Mouse (Mus musculus) embryonic facial prominence, embryonic 10.5 days (tissue): ENCODE data around the gene Sdc4. TPM values are rescaled to one million over a fixed set of nuclear protein-coding genes. Genes with fewer than 3 reads are reported as not detected.

Experiments used
- DNase-seq: peaks from one replicate; pipeline ENCODE4 v3.0.0-alpha.2; 2017; ENCODE audit warnings: low spot score
- H3K27ac ChIP-seq: fragments of 300-500 bp; sonication (generic); replicated peaks from 2 replicates; pipeline ENCODE4 v1.5.1; 2016; ENCODE audit warnings: mild to moderate bottlenecking
- H3K27me3 ChIP-seq: fragments of 300-500 bp; sonication (generic); replicated peaks from 2 replicates; pipeline ENCODE4 v1.6.1; 2016; ENCODE audit warnings: low read depth, mild to moderate bottlenecking; ENCODE audit not compliant: poor library complexity, severe bottlenecking
- H3K36me3 ChIP-seq: fragments of 300-500 bp; sonication (generic); replicated peaks from 2 replicates; pipeline ENCODE4 v1.6.1; 2016; ENCODE audit warnings: mild to moderate bottlenecking, moderate library complexity
- H3K4me1 ChIP-seq: fragments of 300-500 bp; sonication (generic); 2 replicates; pipeline ENCODE4 v1.6.1; 2016
- H3K4me3 ChIP-seq: fragments of 300-500 bp; sonication (generic); 2 replicates; pipeline ENCODE4 v1.5.1; 2016; ENCODE audit warnings: mild to moderate bottlenecking, moderate library complexity
- H3K9me3 ChIP-seq: fragments of 300-500 bp; sonication (generic); 2 replicates; pipeline ENCODE4 v1.6.1; 2016; ENCODE audit warnings: mild to moderate bottlenecking
- WGBS: fragments of 180-500 bp; shearing (Covaris S2); methylation state at CpG from one replicate; pipeline ENCODE4 v1.1.7; 2016; 5-methylcytosine and 5-hydroxymethylcytosine counted together
- polyA plus RNA-seq: library from polyadenylated mRNA; unstranded; fragments of >200 nt; fragmentation: Nextera tagmentation; extraction: Ambion mirVana; gene quantifications from 2 replicates; pipeline ENCODE4 v1.2.1, GENCODE M21; 2016

The Sdc4 gene
- polyA plus RNA-seq, 1 experiment from 2014 or later = 26.0 TPM

DNA sequence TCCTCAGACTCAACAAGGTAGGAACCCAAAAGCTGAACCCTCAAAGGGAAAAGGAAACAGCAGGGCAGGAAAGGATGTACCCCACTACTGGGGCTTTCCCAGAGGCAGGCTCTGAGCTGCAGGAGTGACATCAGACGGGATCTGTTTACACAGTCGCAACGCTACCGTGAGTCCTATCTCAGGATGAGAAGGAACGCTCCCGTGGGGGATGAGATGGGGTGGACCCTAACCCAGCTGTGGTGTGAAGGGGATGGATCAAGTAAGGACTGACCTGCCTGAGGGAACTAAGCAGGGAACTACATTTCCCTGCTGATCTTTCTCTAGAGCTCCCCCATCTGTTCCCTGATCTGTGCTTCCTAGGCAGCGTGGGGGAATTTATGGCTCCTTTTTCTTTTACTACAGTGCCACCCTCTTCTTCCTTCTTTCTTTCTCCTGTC, 13.2 kb upstream of the Sdc4 start, which contains the start of gene Sys1:
Sys1 (plus strand) TSS at position 101 of the 437 bp plus-strand sequence.
- Histone ChIP-seq H3K27me3 (no peaks in the 10 kb centered on the region), H3K4me1 (peaks cover 37% of the 10 kb centered on the region), H3K9me3 (no peaks in the 10 kb centered on the region), H3K36me3 (no peaks in the 10 kb centered on the region), H3K4me3 (peak within 1 kb of the TSS; percentile 33; the same call in 1 of the 2 replicates), H3K27ac (peak within 1 kb of the TSS; percentile 65)
- 2% methylated on average over 7 of the region's 7 CpGs for WGBS
- peak; percentile 26 for DNase-seq

DNA sequence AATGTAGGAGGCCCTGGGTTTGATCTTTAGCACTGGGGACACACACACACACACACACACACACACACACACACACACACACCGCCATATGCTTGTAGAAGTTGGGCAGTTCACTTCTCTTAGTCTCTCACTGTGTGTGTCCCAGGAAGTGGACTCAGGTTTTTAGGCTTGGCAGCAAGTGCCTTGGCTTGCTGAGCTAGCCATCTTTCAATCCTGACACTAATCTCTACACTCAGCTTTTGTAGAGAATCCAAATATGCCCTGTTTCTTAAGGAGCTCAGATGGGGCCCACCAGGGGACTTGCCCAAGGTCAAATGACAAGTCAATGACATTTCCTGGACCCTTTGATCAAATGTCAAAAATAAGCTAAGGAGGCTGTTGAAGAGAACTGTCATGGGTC, 12.7 kb upstream of the Sdc4 start:
- Histone ChIP-seq H3K27me3 (no peaks in the 10 kb centered on the region), H3K36me3 (no peaks in the 10 kb centered on the region), H3K4me3 (peak overlapping the region; percentile 33; the same call in 1 of the 2 replicates), H3K27ac (peak overlapping the region; percentile 65; the same call in 1 of the 2 replicates), H3K4me1 (peaks cover 38% of the 10 kb centered on the region), H3K9me3 (no peaks in the 10 kb centered on the region)
- WGBS = 68% methylated on average over 1 of the region's 1 CpGs
- DNase-seq = no peak

DNA sequence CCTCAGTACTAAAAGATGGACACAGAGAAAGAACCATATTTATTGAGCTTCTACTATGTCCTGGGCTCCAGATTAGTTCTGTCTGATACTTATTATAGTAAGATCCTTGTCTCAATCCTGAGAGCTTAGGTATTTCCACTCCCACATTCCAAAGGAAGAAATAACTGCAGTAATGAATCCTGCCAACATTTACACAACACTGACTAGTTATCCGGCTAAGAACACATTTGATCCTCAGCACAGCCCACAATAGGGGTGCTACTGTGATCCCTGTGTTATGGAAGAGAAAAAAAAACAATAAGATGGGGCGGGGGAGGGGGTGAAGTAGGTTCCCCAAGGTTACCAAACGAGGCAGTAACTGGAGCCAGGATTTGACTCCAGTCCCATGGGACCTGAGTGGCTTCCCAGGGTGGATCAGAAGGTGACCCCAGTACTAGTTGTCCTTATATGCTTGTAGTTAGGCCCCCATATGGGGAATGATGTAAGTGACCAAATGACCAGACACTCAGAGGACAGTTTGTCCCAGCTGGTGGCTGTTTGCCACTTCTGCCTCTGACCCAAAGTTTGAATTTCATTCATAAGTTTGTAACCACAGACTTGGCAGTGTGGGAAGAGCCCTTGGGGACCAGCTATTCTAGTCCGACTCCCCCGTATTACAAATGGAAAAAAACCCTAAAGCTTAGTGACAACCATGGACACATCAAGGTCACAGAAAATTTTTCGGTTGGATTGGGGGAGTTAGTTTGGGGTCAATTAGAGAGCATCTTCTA, 11.9 kb upstream of the Sdc4 start:
- no peak for DNase-seq
- Histone ChIP-seq H3K4me1 (peaks cover 41% of the 10 kb centered on the region), H3K36me3 (no peaks in the 10 kb centered on the region), H3K4me3 (no peak overlapping the region), H3K27me3 (no peaks in the 10 kb centered on the region), H3K9me3 (no peaks in the 10 kb centered on the region), H3K27ac (no peak overlapping the region)
- 71% methylated on average over 6 of the region's 6 CpGs for WGBS

DNA sequence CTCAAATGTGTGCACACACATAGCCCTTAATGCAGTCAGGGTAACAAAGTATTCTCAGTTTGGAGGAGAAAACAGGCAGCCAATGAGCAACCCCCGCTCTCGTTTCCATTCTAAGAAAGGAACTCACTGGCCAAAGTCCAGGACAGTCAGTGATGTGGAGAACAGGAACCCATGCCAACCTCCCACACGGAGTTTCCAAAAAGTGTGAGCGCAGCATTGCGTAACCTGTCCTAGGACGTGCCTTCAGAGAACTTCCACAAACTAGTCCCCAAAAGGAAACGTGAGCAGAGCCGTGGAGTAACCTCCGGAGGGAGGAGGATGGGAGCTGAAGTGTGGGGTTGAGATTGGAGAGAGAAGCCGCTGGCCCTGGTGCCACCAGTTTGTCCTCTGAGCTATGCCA, 11.2 kb upstream of the Sdc4 start:
- H3K36me3 ChIP-seq = no peaks in the 10 kb centered on the region
- no peaks in the 10 kb centered on the region for H3K9me3 ChIP-seq
- no peak overlapping the region for H3K4me3 ChIP-seq
- no peak overlapping the region for H3K27ac ChIP-seq
- no peak for DNase-seq
- whole genome bisulfite sequencing = 83% methylated on average over 10 of the region's 10 CpGs
- peaks cover 41% of the 10 kb centered on the region for H3K4me1 ChIP-seq
- H3K27me3 ChIP-seq = no peaks in the 10 kb centered on the region

DNA sequence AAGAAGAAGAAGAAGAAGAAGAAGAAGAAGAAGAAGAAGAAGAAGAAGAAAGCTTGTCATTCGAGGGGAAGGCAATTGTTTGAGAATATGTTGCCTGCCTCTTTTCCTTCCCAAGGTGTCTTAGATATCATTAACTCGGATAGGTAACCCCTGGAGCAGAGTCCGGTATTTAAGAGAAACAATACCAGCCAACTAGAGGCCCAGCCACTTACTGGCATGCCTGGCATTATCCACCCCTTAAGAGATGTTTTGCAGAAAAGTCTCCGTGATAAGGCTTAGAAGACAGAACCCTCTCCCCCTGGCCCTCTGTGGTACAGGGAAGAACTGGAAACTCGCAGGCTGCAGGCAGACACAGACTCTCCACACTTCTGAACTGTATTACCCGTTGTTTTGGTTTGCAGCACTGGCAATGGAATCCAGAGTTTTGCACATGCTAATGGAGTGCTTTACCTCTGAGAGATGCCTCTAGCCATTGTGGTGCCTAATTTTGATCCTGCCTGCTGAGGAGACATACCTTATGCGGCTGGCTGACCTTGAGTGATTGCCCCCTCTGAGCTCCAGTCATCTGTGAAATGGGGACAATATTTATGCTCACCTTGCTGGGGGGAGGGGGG, 10.3 kb upstream of the Sdc4 start:
- WGBS = 69% methylated on average over 7 of the region's 7 CpGs

DNA sequence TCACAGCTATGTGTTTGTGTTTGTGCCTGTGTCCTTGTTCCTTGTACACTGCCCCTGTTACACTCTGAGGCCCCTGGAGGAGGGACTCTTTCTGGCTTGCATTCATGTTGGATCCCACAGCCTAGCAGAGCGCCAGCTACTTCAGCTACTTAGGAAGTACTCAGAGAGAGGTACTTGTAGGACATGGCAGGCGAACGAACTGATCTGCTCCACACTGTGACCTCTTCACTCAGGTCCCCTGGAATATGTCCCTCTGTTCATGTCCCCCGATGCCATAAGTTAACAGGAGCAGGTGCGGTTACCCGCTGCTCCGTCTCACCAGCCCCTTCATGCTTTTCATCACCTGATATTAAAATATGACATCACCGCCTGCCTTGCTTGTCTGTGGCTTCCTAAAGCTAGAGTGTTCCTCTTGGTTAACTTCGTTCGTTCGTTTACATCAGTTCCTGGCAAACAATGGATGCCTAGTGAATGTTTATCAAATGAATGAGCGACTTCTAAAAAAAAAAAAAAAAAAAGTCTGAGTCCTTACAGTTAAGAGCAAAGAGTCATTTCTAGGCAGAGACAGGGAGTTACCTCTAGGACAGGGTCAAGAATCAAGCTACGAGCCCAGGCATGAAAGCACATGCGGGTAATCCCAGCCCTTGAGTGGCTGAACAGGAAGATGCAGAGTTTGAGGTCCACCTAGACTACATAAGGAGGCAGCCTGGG, 9.5 kb upstream of the Sdc4 start:
- peaks cover 41% of the 10 kb centered on the region for H3K4me1 ChIP-seq
- no peak for DNase-seq
- no peaks in the 10 kb centered on the region for H3K9me3 ChIP-seq
- H3K4me3 ChIP-seq = no peak overlapping the region
- no peaks in the 10 kb centered on the region for H3K36me3 ChIP-seq
- H3K27ac ChIP-seq = no peak overlapping the region
- WGBS = 85% methylated on average over 14 of the region's 14 CpGs
- no peaks in the 10 kb centered on the region for H3K27me3 ChIP-seq

More for the DNA sequence above, 10.3 kb upstream of the Sdc4 start:
- Histone ChIP-seq H3K4me1 (peaks cover 41% of the 10 kb centered on the region), H3K36me3 (no peaks in the 10 kb centered on the region), H3K9me3 (no peaks in the 10 kb centered on the region), H3K27ac (no peak overlapping the region), H3K27me3 (no peaks in the 10 kb centered on the region), H3K4me3 (no peak overlapping the region)
- no peak for DNase-seq

DNA sequence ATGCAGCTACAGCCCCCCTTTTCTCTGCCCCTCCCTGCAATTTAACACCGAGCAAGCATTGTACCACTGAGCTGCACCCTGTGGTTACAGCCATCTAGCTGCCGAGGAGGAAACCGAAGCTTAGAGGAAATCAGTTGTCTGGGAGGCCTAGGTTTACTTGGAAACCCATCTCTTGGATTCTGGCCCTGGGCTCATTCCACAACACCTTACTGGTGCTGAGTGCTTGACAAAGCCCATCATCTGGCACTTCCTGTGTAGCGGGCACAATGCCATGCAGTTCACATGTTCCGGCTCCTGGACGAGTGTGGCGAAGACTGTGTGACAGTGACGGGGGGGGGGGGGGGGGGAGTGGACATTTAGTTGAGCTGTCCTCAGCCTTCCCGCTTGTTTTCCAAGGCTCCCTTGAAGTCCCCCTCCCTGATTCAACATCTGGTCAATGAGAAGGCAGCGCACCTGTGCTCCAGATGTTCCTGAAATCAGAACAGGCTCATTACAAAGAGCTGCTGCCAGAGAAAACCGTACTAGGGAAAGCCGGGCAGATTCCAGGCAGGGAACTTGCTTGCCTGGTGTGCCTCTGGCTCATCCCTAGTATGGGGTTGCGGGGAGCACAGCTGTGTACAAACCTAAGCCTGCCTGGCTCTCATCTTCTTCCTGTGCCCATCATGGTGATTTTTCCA, 8.5 kb upstream of the Sdc4 start:
- DNase-seq = peak; percentile 54
- 40% methylated on average over 13 of the region's 13 CpGs for WGBS
- peaks cover 37% of the 10 kb centered on the region for H3K4me1 ChIP-seq

DNA sequence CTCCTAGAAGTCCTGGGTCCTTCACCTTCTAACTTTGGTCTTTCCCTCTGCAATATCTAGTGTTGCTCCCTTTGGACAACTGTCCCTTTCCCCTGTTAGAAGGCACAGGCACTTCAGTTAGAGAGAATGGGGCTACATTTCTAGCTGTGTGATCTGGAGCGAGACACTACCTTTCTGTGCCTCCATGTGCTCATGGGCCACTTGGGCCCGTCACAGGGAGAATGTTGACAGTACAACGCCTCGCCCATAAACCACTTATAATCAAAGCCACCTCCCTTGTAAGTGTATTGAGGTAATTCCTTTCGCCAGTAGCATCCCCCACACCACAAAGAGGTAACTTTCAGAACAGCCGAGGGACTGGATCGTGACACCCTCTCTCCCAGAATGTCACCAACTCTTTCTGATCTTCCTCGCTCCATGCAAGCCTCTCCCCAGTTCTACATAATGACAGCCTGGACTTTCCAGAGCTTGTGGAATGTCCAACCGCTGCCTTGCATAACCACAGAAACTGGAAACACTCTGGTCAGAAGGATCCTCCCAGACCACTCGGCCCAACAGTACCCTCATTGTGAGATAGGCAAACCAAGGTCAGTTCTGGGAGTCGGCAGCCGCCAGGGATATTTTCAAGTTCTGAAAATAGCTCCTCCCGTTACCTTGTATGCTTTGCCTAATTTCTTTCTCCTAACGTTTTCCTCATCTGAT, 5.8 kb upstream of the Sdc4 start:
- H3K4me1 ChIP-seq = peaks cover 24% of the 10 kb centered on the region
- no peak for DNase-seq
- H3K4me3 ChIP-seq = no peak overlapping the region
- no peak overlapping the region for H3K27ac ChIP-seq
- no peaks in the 10 kb centered on the region for H3K9me3 ChIP-seq
- H3K27me3 ChIP-seq = no peaks in the 10 kb centered on the region
- H3K36me3 ChIP-seq = no peaks in the 10 kb centered on the region
- WGBS = 87% methylated on average over 14 of the region's 14 CpGs

More for the DNA sequence above, 8.5 kb upstream of the Sdc4 start:
- no peaks in the 10 kb centered on the region for H3K9me3 ChIP-seq
- peak overlapping the region; percentile 48 for H3K27ac ChIP-seq
- no peaks in the 10 kb centered on the region for H3K27me3 ChIP-seq
- H3K36me3 ChIP-seq = no peaks in the 10 kb centered on the region
- H3K4me3 ChIP-seq = no peak overlapping the region

DNA sequence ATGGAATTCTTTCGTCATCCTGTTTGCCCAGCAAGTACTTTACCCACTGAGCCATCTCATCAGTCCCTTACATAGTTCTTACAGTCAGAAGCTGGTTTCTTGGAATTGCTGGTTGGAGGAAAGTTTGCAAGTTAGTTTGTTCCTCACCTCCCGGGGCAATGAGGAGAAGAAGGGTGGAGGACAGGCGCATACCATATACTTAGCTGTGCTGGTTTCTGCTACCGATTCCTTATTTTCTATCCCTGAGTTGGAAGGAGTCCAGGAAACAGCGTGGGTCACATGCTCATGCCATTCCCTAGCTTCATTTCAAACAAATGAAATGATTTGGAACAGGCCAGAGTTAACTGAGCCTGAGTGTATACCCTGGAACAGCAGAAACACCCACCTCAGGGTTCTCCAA, 5.2 kb upstream of the Sdc4 start:
- no peak overlapping the region for H3K27ac ChIP-seq
- peaks cover 21% of the 10 kb centered on the region for H3K4me1 ChIP-seq
- no peak for DNase-seq
- no peak overlapping the region for H3K4me3 ChIP-seq
- 82% methylated on average over 5 of the region's 5 CpGs for WGBS
- H3K36me3 ChIP-seq = no peaks in the 10 kb centered on the region
- H3K9me3 ChIP-seq = no peaks in the 10 kb centered on the region
- H3K27me3 ChIP-seq = 0 out of 2 replicates have a peak, but pooled peaks cover 3% of the 10 kb centered on the region

DNA sequence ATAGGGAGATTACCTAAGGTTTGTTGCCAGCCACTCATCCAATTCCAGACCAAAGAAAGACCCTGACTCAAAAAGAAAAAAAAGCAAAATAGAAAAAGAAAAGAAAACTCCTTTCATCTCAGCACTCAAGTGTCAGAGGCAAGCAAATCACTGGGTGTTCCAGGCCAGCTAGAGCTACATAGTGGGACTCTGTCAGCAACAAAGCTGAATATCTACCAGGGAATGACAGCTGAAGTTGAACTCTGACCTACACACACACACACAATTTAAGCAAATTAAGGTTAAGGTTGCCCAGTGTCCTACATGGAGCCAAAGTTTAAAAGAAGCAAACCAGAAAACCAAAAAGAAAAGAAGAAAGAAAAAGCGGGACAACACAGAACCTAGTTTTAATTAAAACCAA, 4.5 kb upstream of the Sdc4 start:
- 83% methylated on average over 1 of the region's 1 CpGs for WGBS
- H3K4me1 ChIP-seq = peaks cover 29% of the 10 kb centered on the region
- no peak for DNase-seq
- no peak overlapping the region for H3K27ac ChIP-seq
- peaks cover 8% of the 10 kb centered on the region; the same call in 1 of the 2 replicates for H3K27me3 ChIP-seq
- no peak overlapping the region for H3K4me3 ChIP-seq
- no peaks in the 10 kb centered on the region for H3K9me3 ChIP-seq
- no peaks in the 10 kb centered on the region for H3K36me3 ChIP-seq

DNA sequence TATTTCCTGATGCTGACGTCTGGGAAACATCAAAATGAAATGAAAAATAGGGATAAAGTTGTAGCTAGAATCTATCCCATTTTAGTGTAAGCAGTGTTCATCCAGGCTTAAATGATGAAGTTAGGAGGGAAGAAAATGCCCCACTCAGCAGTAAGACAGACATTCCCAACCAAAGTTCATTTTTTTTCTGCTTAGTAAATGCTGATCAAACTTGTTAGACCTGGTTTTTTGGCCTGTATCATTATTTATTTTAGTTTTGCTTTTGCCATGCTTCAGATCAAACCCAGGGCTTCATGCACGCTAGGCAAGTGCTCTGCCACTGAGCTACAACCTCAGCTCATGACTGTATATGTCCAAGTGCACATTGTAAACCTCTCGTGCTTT, 2.4 kb upstream of the Sdc4 start:
- WGBS = 77% methylated on average over 3 of the region's 3 CpGs

More for the DNA sequence above, 2.4 kb upstream of the Sdc4 start:
- Histone ChIP-seq H3K27me3 (peaks cover 25% of the 10 kb centered on the region), H3K4me3 (no peak overlapping the region), H3K4me1 (peaks cover 29% of the 10 kb centered on the region), H3K36me3 (no peaks in the 10 kb centered on the region), H3K9me3 (no peaks in the 10 kb centered on the region), H3K27ac (no peak overlapping the region)
- DNase-seq = no peak
